Mouse (Mus musculus): Measurements from ENCODE around the gene Ints6l. TPM values are rescaled to one million over a fixed set of nuclear protein-coding genes. Genes with fewer than 3 reads are reported as not detected.

The Ints6l gene
- 31.6 TPM for polyA plus RNA-seq (2017; shearing (Covaris generic))

GRCm38 (mm10) chrX:56454671-56455371 is at the start of gene Ints6l:
Gene Ints6l (plus strand): TSS chrX:56454857.

GRCm38 (mm10) chrX:56447524-56448015 is 7.1 kb upstream of the Ints6l start, which contains the start of gene Gm2174:
Gene Gm2174 (plus strand): TSS chrX:56447965.

GRCm38 (mm10) chrX:56524442-56524841 is 69.8 kb downstream of the Ints6l start, which contains the start of gene Gm10477:
Gene Gm10477 (plus strand): TSS chrX:56524742.

GRCm38 (mm10) chrX:56549506-56549905 is 94.8 kb downstream of the Ints6l start, which contains the start of gene Gm648:
Gene Gm648 (minus strand): TSS chrX:56549606.

Other genes with a start within 250 kb of the Ints6l start
- not detected for gene Gm773, start 242.0 kb upstream of the Ints6l start, polyA plus RNA-seq (2017; shearing (Covaris generic))
- gene Zfp449, start 108.5 kb upstream of the Ints6l start, polyA plus RNA-seq (2017; shearing (Covaris generic)) = not detected
- 0.32 TPM for gene Smim10l2a, start 80.3 kb upstream of the Ints6l start, polyA plus RNA-seq (2017; shearing (Covaris generic))
- not detected for gene Gm2174, start 6.9 kb upstream of the Ints6l start, polyA plus RNA-seq (2017; shearing (Covaris generic))
- gene Gm10477, start 69.9 kb downstream of the Ints6l start, polyA plus RNA-seq (2017; shearing (Covaris generic)) = not detected
- not detected for gene Gm648, start 94.7 kb downstream of the Ints6l start, polyA plus RNA-seq (2017; shearing (Covaris generic))
- 7.2 TPM for gene Mmgt1, start 143.2 kb downstream of the Ints6l start, polyA plus RNA-seq (2017; shearing (Covaris generic))
- gene Slc9a6, start 154.9 kb downstream of the Ints6l start, polyA plus RNA-seq (2017; shearing (Covaris generic)) = 9.9 TPM

Measured in effector memory CD4-positive, alpha-beta T cell, adult 7 months (primary cell).